In the genomic region with DNA sequence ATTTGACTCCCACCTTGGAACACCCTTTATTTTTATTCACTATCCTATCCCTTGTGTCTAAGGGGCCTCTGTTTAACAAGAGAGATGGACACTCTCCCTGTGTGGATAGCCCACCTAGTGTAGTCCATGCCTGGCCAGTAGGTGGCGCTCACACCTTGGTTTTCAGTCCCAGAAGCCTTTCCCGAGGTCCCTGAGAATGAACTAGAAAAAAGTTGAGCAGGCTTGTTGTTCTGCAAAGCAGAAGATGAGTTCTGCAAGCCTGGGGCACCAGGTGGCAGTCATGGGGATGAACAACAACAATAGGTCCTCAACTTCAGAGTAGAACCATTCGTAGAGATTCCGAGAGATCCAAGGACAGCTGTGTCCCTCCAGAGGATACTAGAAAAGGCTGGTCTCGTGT, we compare ENCODE assay signal across 10 mouse cellular contexts. TPM values are rescaled to one million over a fixed set of nuclear protein-coding genes. Genes with fewer than 3 reads are reported as not detected.
A peak's percentile ranks its signal among the peaks of the same experiment; 100 is the strongest.
DNase-seq lines count a peak whose midpoint lies in the region; ATAC-seq and TF ChIP-seq lines count a peak whose summit lies in the region.
"Had no signal": no experiment of that assay in that cellular context is flagged by ENCODE, and none has a peak within 500 bp of the region (broad histone marks: within the 10 kb centered on the region; RNA-seq: fewer than 3 reads in every experiment).

No protein-coding gene starts in this region.

- TF ChIP-seq POLR2A in CH12.LX (IDR thresholded peaks at IDR 0.05; ENCODE audit: low read depth, low read length): no peak

- no peak overlapping the region for H3K27ac ChIP-seq in hindbrain, embryonic 11.5 days (ENCODE audit: low read depth, low read length)
- H3K27ac ChIP-seq in hindbrain, embryonic 16.5 days (ENCODE audit: low read depth, low read length): no peak overlapping the region
- H3K27ac ChIP-seq in CH12.LX (ENCODE audit: insufficient read depth, low read depth): no peak overlapping the region
- no peak overlapping the region for H3K27ac ChIP-seq in stomach, postnatal 0 days (replicated peaks)
- H3K27ac ChIP-seq in forebrain, embryonic 13.5 days: no peak overlapping the region

- H3K4me1 ChIP-seq in hindbrain, embryonic 11.5 days (replicated peaks; ENCODE audit: control insufficient read depth, insufficient read depth, low read length): no peaks in the 10 kb centered on the region
- no peaks in the 10 kb centered on the region for H3K4me1 ChIP-seq in hindbrain, embryonic 16.5 days (ENCODE audit: control insufficient read depth, insufficient read depth, low read depth, low read length)
- H3K4me1 ChIP-seq in CH12.LX (ENCODE audit: control insufficient read depth in 1 of 2, insufficient read depth in 2 of 2): no peaks in the 10 kb centered on the region
- H3K4me1 ChIP-seq in stomach, postnatal 0 days (replicated peaks; ENCODE audit: control insufficient read depth, insufficient read depth): no peaks in the 10 kb centered on the region
- H3K4me1 ChIP-seq in forebrain, embryonic 13.5 days: no peaks in the 10 kb centered on the region

- peak; percentile 77 for TF ChIP-seq RAD21 in CH12.LX (IDR thresholded peaks at IDR 0.05; ENCODE audit: low read depth, low read length)

- no peaks in the 10 kb centered on the region for H3K27me3 ChIP-seq in hindbrain, embryonic 11.5 days (ENCODE audit: control insufficient read depth, insufficient read depth, low read length)
- no peaks in the 10 kb centered on the region for H3K27me3 ChIP-seq in hindbrain, embryonic 16.5 days (replicated peaks; ENCODE audit: control insufficient read depth, insufficient read depth, low read length)
- H3K27me3 ChIP-seq in CH12.LX (replicated peaks): no peaks in the 10 kb centered on the region
- H3K27me3 ChIP-seq in stomach, postnatal 0 days (ENCODE audit: control insufficient read depth, insufficient read depth, low read length): no peaks in the 10 kb centered on the region
- H3K27me3 ChIP-seq in forebrain, embryonic 13.5 days: no peaks in the 10 kb centered on the region
- H3K27me3 ChIP-seq: megakaryocyte, embryonic 14.5 days had no signal

- no peak overlapping the region for H3K4me2 ChIP-seq in hindbrain, embryonic 11.5 days (replicated peaks; ENCODE audit: low read depth, low read length)
- H3K4me2 ChIP-seq in hindbrain, embryonic 16.5 days (ENCODE audit: low read length): no peak overlapping the region
- H3K4me2 ChIP-seq in CH12.LX (ENCODE audit: insufficient read depth, low read depth, poor library complexity, severe bottlenecking): no peak overlapping the region
- no peak overlapping the region for H3K4me2 ChIP-seq in stomach, postnatal 0 days (replicated peaks; ENCODE audit: low read depth)
- H3K4me2 ChIP-seq in forebrain, embryonic 13.5 days: no peak overlapping the region

- H3K9me3 ChIP-seq in hindbrain, embryonic 11.5 days (ENCODE audit: control insufficient read depth, low read length): no peaks in the 10 kb centered on the region
- H3K9me3 ChIP-seq in hindbrain, embryonic 16.5 days (ENCODE audit: control insufficient read depth, low read length): no peaks in the 10 kb centered on the region
- H3K9me3 ChIP-seq in CH12.LX (replicated peaks; ENCODE audit: low read length): no peaks in the 10 kb centered on the region
- H3K9me3 ChIP-seq in stomach, postnatal 0 days (ENCODE audit: control insufficient read depth, low read length): no peaks in the 10 kb centered on the region
- no peaks in the 10 kb centered on the region for H3K9me3 ChIP-seq in forebrain, embryonic 13.5 days (replicated peaks)
- H3K9me3 ChIP-seq: megakaryocyte, embryonic 14.5 days had no signal

- H3K4me3 ChIP-seq in hindbrain, embryonic 11.5 days (ENCODE audit: low read depth, low read length): no peak overlapping the region
- no peak overlapping the region for H3K4me3 ChIP-seq in hindbrain, embryonic 16.5 days (ENCODE audit: low read length)
- no peak overlapping the region for H3K4me3 ChIP-seq in CH12.LX (replicated peaks in 1 of 3; ENCODE audit: low read depth in 2 of 3, low read length in 2 of 3, poor library complexity in 1 of 3)
- H3K4me3 ChIP-seq in stomach, postnatal 0 days (ENCODE audit: low read depth, low read length): no peak overlapping the region
- no peak overlapping the region for H3K4me3 ChIP-seq in forebrain, embryonic 13.5 days
- H3K4me3 ChIP-seq: erythroblast, embryonic 14.5 days; megakaryocyte, embryonic 14.5 days had no signal

- in situ Hi-C loops in CH12.LX (cut with MboI; ENCODE audit: low pct_ligation_motif_present, low pct_unique_long_range_greater_than_20kb, low sequenced_read_pairs): loop anchor here (5.0 kb wide), 1 partner anchor 57 kb away; no protein-coding TSS in a partner anchor

- peak; percentile 47 to 76 for TF ChIP-seq CTCF in CH12.LX (conservative IDR thresholded peaks at IDR 0.05 in 1 of 2, IDR thresholded peaks at IDR 0.05 in 1 of 2; ENCODE audit: low read depth in 2 of 2, low read length in 2 of 2)
- peak; percentile 85 for TF ChIP-seq CTCF in stomach, postnatal 0 days (IDR thresholded peaks at IDR 0.05; ENCODE audit: low read depth)

- no peak for TF ChIP-seq EP300 in CH12.LX (IDR thresholded peaks at IDR 0.05; ENCODE audit: low read length)
- TF ChIP-seq EP300 in stomach, postnatal 0 days (optimal IDR thresholded peaks at IDR 0.05): no peak

- DNase-seq in hindbrain, embryonic 11.5 days (ENCODE audit: low spot score): peak; percentile 49
- DNase-seq in CH12.LX (ENCODE audit: extremely low read depth): peak; percentile 57
- DNase-seq in gastrocnemius, postnatal 14 days: peak; percentile 59
- peak; percentile 24 to 30 for DNase-seq in lung, adult 18-20 months
- DNase-seq in stomach, postnatal 0 days (ENCODE audit: low spot score): peak; percentile 76

- no peak for ATAC-seq in hindbrain, embryonic 11.5 days (ENCODE audit: low FRiP score)
- ATAC-seq in hindbrain, embryonic 16.5 days: no peak
- ATAC-seq in activated CD4-positive, CD25-positive, alpha-beta regulatory T cell, adult 4 months: peak; percentile 71
- peak; percentile 73 for ATAC-seq in stomach, postnatal 0 days (ENCODE audit: low FRiP score, low TSS enrichment)
- no peak for ATAC-seq in forebrain, embryonic 13.5 days

- no peaks in the 10 kb centered on the region for H3K79me2 ChIP-seq in CH12.LX (replicated peaks; ENCODE audit: control insufficient read depth, extremely low read depth, insufficient read depth, poor library complexity, severe bottlenecking)

- H3K9ac ChIP-seq in hindbrain, embryonic 11.5 days (ENCODE audit: low read depth, low read length): no peak overlapping the region
- H3K9ac ChIP-seq in hindbrain, embryonic 16.5 days (ENCODE audit: low read depth, low read length): no peak overlapping the region
- no peak overlapping the region for H3K9ac ChIP-seq in CH12.LX (ENCODE audit: insufficient read depth, low read depth)
- no peak overlapping the region for H3K9ac ChIP-seq in stomach, postnatal 0 days (ENCODE audit: low read length)
- no peak overlapping the region for H3K9ac ChIP-seq in forebrain, embryonic 13.5 days

- WGBS in hindbrain, embryonic 11.5 days: 72% methylated on average over 5 of the region's 5 CpGs
- WGBS in hindbrain, embryonic 16.5 days: 68% methylated on average over 5 of the region's 5 CpGs
- WGBS in stomach, postnatal 0 days: 58% methylated on average over 5 of the region's 5 CpGs
- WGBS in forebrain, embryonic 13.5 days: 69% methylated on average over 5 of the region's 5 CpGs

- intact Hi-C loops in gastrocnemius, postnatal 14 days (cut with DNase I; ENCODE audit: low total_unique reads): loop anchor here (5.0 kb wide), 1 partner anchor 57 kb away; no protein-coding TSS in a partner anchor

- dilution Hi-C loops in CH12.LX (cut with MboI; ENCODE audit: extremely low pct_ligation_motif_present, extremely low pct_unique_long_range_greater_than_20kb, low sequenced_read_pairs): no loop called here

- no peaks in the 10 kb centered on the region for H3K36me3 ChIP-seq in hindbrain, embryonic 11.5 days (ENCODE audit: control insufficient read depth, insufficient read depth, low read length)
- H3K36me3 ChIP-seq in hindbrain, embryonic 16.5 days (ENCODE audit: control insufficient read depth, insufficient read depth, low read length): no peaks in the 10 kb centered on the region
- peaks cover 12 to 38% of the 10 kb centered on the region in 2 experiments for H3K36me3 ChIP-seq in CH12.LX (replicated peaks in 1 of 2; ENCODE audit: control insufficient read depth in 1 of 2, insufficient read depth in 1 of 2, low read length in 1 of 2)
- peaks cover 3% of the 10 kb centered on the region; the same call in 1 of the 2 replicates for H3K36me3 ChIP-seq in stomach, postnatal 0 days (ENCODE audit: control insufficient read depth, insufficient read depth, low read length)
- H3K36me3 ChIP-seq in forebrain, embryonic 13.5 days (ENCODE audit: poor library complexity, severe bottlenecking): peaks cover 6% of the 10 kb centered on the region

TF ChIP-seq in CH12.LX, 34 proteins besides CTCF, POLR2A, EP300 and RAD21 (continues in another document):
- TF ChIP-seq RCOR1 (conservative IDR thresholded peaks at IDR 0.05; ENCODE audit: low read depth, low read length) (no peak), MAFK (IDR thresholded peaks at IDR 0.05; ENCODE audit: insufficient replicate concordance, low read length) (no peak), UBTF (IDR thresholded peaks at IDR 0.05; ENCODE audit: low read depth, low read length) (no peak), ELF1 (IDR thresholded peaks at IDR 0.05; ENCODE audit: low read depth, low read length) (no peak), BHLHE40 (IDR thresholded peaks at IDR 0.05; ENCODE audit: low read depth, low read length) (no peak), POLR2AphosphoS2 (IDR thresholded peaks at IDR 0.05; ENCODE audit: low read depth, low read length) (no peak), KAT2A (IDR thresholded peaks at IDR 0.05; ENCODE audit: insufficient replicate concordance, low read length) (no peak), JUN (IDR thresholded peaks at IDR 0.05; ENCODE audit: insufficient read depth, low read depth, low read length) (no peak), E2F4 (IDR thresholded peaks at IDR 0.05; ENCODE audit: insufficient replicate concordance, low read depth, low read length) (no peak), PAX5 (IDR thresholded peaks at IDR 0.05; ENCODE audit: low read length) (no peak), ZNF384 (IDR thresholded peaks at IDR 0.05; ENCODE audit: low read depth, low read length) (peak; percentile 19; the same call in 1 of the 2 replicates), NRF1 (IDR thresholded peaks at IDR 0.05; ENCODE audit: low read depth, low read length) (no peak)

RNA-seq across cellular contexts. Expression of gene Mki67, which starts 35.8 kb away (rescaled TPM):
- polyA plus RNA-seq in hindbrain, embryonic 11.5 days (2014; fragmentation: Nextera tagmentation; extraction: Ambion mirVana): 49.7 and 57.5 TPM in 2 replicates
- polyA plus RNA-seq in hindbrain, embryonic 16.5 days (2015; fragmentation: Nextera tagmentation; extraction: Ambion mirVana): 5.6 and 6.4 TPM in 2 replicates
- total RNA-seq in CH12.LX (2012; rRNA removed) (73.1 and 86.7 TPM in 2 replicates), CH12.LX (2014; rRNA removed) (57.0 and 57.8 TPM in 2 replicates)
- 98.5 and 102 TPM in 2 replicates for polyA plus RNA-seq in CH12.LX (2012; ENCODE audit: insufficient read length, low read depth)
- polyA plus RNA-seq in activated CD4-positive, CD25-positive, alpha-beta regulatory T cell, adult 4 months (2017; shearing (Covaris generic)): 10 to 100 TPM; 23.3 to 30.0 TPM
- 10 to 100 TPM; 11.1 to 12.8 TPM for total RNA-seq in gastrocnemius, postnatal 14 days (2021)
- polyA plus RNA-seq in stomach, postnatal 0 days (2015; fragmentation: Nextera tagmentation; extraction: Ambion mirVana): 5.5 and 7.8 TPM in 2 replicates
- 40.4 and 40.9 TPM in 2 replicates for polyA plus RNA-seq in forebrain, embryonic 13.5 days (2015; fragmentation: Nextera tagmentation; extraction: Ambion mirVana)

Comparison
In these comparisons a context has a peak if more than half of its experiments do, and no peak if none do; other contexts are left out.
1. ATAC-seq: peak in activated CD4-positive, CD25-positive, alpha-beta regulatory T cell, adult 4 months (single experiment) and stomach, postnatal 0 days (single experiment); none in hindbrain, embryonic 11.5 days (single experiment), hindbrain, embryonic 16.5 days (single experiment) and forebrain, embryonic 13.5 days (single experiment).
2. Peak in every context shown above with its lines, with median percentiles within 50 percentile points of each other: DNase-seq.